Mouse (Mus musculus) limb, embryonic 10.5 days (tissue): ENCODE measurements around the gene Erich6. TPM values are rescaled to one million over a fixed set of nuclear protein-coding genes. Genes with fewer than 3 reads are reported as not detected.

ENCODE experiments used
- DNase-seq: peaks from one replicate; pipeline ENCODE4 v3.0.0-alpha.2; 2017; ENCODE audit warnings: low spot score
- H3K27ac ChIP-seq: fragments of 300-500 bp; sonication (generic); 2 replicates; pipeline ENCODE4 v1.5.1; 2016; ENCODE audit warnings: mild to moderate bottlenecking
- H3K27me3 ChIP-seq: fragments of 300-500 bp; sonication (generic); 2 replicates; pipeline ENCODE4 v1.6.1; 2016; ENCODE audit warnings: low read depth, mild to moderate bottlenecking; ENCODE audit not compliant: poor library complexity, severe bottlenecking
- H3K36me3 ChIP-seq: fragments of 300-500 bp; sonication (generic); 2 replicates; pipeline ENCODE4 v1.6.1; 2016; ENCODE audit warnings: mild to moderate bottlenecking, moderate library complexity
- H3K4me1 ChIP-seq: fragments of 300-500 bp; sonication (generic); 2 replicates; pipeline ENCODE4 v1.6.1; 2016
- H3K4me3 ChIP-seq: fragments of 300-500 bp; sonication (generic); 2 replicates; pipeline ENCODE4 v1.5.1; 2016; ENCODE audit warnings: mild to moderate bottlenecking, moderate library complexity
- H3K9me3 ChIP-seq: fragments of 300-500 bp; sonication (generic); replicated peaks from 2 replicates; pipeline ENCODE4 v1.6.1; 2016; ENCODE audit warnings: mild to moderate bottlenecking
- WGBS: fragments of 180-500 bp; shearing (Covaris S2); methylation state at CpG from one replicate; pipeline ENCODE4 v1.1.7; 2016; 5-methylcytosine and 5-hydroxymethylcytosine counted together
- polyA plus RNA-seq: library from polyadenylated mRNA; unstranded; fragments of >200 nt; fragmentation: Nextera tagmentation; extraction: Ambion mirVana; gene quantifications from 2 replicates; pipeline ENCODE4 v1.2.1, GENCODE M21; 2016

Gene Erich6
- polyA plus RNA-seq = not detected in 2 replicates

DNA sequence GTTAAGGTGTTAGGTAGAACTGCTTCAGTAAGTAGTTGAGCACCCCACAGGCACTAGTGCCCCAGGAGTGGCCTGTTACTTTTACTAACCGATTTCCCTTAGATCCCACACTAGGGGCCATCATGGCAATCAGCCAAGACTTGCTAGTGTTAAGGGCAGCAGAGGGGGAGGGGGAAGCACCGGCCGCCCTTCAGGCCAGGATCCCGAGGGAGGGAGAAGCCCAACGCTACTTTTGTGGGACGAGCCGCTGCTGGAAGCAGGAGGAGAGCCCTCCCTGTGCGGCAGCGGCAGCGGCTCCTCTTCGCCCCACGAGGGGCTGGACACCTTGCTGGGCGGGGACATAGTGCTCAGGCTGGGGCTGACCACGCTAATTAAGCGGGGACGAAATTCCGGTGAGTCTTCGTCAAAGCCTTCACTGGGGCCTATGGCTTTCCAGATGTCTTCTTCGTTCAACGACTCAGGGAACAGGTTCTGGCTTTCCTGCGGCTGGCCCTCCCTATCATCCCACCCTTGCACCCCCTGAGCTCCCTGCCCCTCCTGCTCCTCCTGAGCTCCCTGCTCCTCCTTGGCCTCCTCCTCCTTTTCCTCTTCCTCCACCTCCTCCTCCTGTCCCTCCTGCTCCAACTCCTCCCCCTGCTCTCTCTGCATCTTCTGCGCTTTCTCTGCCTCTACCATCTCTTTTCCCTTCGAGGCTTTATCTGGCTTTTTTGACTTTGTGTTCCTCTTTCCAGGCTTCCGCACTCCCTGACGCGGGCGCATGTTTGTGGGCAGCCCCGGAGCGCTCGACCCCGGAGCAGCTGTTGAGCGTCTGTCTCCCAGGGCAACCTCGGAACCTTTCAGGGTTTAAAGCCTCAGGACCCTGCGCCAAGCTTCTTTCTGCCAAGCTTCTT is at the start of gene Erich6:
Gene Erich6 (minus strand): TSS at position 802 of the 890 bp plus-strand sequence.
- Histone ChIP-seq H3K4me1 (peaks cover 13% of the 10 kb centered on the region), H3K27me3 (0 out of 2 replicates have a peak, but pooled peaks cover 4% of the 10 kb centered on the region), H3K36me3 (no peaks in the 10 kb centered on the region), H3K27ac (peak within 1 kb of the TSS; percentile 76), H3K9me3 (no peaks in the 10 kb centered on the region), H3K4me3 (peak within 1 kb of the TSS; percentile 63)
- WGBS = under 1% methylated on average over 34 of the region's 34 CpGs
- peak; percentile 70 for DNase-seq

DNA sequence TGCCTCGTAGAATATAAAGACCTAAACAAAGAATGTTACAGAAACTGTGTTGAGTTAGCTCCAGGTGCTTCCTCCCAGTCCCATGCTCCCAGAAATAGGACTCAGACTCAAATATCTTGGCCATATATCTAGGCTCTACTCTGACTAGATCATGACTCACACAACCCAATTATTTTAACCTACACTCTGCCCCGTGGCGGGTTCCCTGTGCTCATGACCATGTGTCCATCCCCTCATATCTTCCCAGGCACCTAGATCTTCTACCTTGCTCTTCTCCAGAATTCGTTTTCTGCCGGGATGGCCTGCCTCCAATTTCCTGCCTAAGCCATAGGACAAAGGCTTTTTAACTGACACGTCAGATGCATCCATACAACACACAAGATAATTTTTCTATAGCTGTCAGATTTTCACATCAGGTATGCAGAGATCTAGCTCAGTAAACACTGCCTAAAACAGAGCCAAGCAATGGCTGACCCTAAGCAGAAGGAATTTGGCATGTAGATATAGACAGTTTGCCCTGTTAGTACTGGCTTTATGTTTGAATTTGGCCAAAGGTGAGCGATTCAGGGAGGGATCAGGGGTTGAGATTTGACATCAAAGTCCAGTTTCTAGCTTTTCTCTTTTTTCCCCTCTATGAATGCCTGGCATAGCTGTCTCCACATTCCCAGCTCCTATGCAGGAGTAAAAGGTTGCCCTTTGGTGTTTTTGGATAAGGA is 49.4 kb upstream of the Erich6 start:
- H3K4me1 ChIP-seq = peaks cover 28% of the 10 kb centered on the region
- H3K36me3 ChIP-seq = no peaks in the 10 kb centered on the region
- no peaks in the 10 kb centered on the region for H3K9me3 ChIP-seq
- no peak overlapping the region for H3K27ac ChIP-seq
- WGBS = 90% methylated on average over 7 of the region's 7 CpGs
- no peak overlapping the region for H3K4me3 ChIP-seq
- no peak for DNase-seq
- no peaks in the 10 kb centered on the region; the same call in 1 of the 2 replicates for H3K27me3 ChIP-seq

DNA sequence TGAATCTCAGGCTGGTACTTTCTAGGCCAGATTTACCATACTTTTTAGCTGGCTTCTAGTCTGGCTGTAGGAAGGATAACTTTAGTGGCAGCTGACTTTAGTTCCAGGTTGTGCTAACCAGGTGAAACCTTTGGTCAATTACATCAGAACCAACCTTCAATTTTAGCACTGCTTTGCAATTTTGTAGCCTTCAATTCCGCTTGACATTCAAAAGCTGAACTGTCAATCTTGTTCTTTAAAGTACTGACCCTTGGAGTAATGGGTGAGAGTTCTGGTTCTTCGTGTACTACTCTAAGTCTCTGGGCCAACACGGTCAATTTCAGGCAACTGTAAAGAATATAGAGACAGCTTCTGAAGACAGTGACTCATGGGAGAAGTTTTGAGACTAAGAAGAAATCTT is 48.4 kb upstream of the Erich6 start:
- WGBS = 86% methylated on average over 3 of the region's 3 CpGs
- H3K27ac ChIP-seq = no peak overlapping the region
- no peak overlapping the region for H3K4me3 ChIP-seq
- H3K27me3 ChIP-seq = no peaks in the 10 kb centered on the region; the same call in 1 of the 2 replicates
- no peak for DNase-seq
- no peaks in the 10 kb centered on the region for H3K36me3 ChIP-seq
- peaks cover 21% of the 10 kb centered on the region; the same call in 1 of the 2 replicates for H3K4me1 ChIP-seq
- H3K9me3 ChIP-seq = no peaks in the 10 kb centered on the region

DNA sequence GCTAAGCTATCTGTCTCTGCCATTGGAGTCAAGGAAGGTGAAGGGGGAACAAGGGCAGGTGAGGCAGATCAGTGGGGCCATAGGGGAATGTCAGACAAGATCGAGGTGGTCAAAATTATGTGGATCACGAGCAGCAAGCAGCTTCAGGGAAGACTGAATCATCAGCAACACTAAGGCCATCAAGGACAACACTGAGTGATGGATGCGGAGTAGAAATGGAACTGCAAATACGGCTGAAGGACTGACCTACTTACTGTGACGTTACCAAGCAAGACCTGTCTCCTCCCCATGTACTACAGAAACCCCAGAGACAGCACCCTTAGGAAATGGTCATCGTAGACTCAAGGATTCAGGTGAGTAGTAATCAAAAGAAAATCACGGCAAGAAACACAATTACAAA is 46.3 kb upstream of the Erich6 start:
- H3K27me3 ChIP-seq = no peaks in the 10 kb centered on the region
- 89% methylated on average over 7 of the region's 7 CpGs for WGBS

DNA sequence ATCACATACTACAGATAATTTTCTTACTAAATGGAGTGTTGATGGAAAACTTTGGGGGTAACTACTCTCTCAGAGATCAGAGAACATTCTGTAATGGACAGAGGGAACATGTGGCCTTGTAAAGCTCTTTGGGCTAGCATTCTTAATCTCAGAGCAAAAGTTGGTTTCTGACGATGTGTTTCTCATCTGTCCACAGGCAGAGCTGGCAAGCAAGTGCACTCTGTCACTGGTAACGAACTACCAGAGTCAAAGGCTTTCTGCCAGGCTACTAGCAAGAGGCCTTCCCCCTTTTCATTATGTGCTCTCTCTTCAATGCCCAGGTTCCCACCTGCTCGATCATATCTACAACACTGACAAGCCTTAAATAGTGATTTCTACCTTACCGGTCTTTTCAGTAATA is 45.3 kb upstream of the Erich6 start:
- Histone ChIP-seq H3K9me3 (no peaks in the 10 kb centered on the region), H3K36me3 (no peaks in the 10 kb centered on the region), H3K27ac (no peak overlapping the region), H3K27me3 (no peaks in the 10 kb centered on the region), H3K4me3 (no peak overlapping the region), H3K4me1 (peaks cover 28% of the 10 kb centered on the region)
- 71% methylated on average over 4 of the region's 4 CpGs for WGBS
- DNase-seq = no peak

More for the DNA sequence above, 46.3 kb upstream of the Erich6 start:
- H3K9me3 ChIP-seq = no peaks in the 10 kb centered on the region
- H3K4me1 ChIP-seq = peaks cover 20% of the 10 kb centered on the region; the same call in 1 of the 2 replicates
- no peaks in the 10 kb centered on the region for H3K36me3 ChIP-seq
- H3K27ac ChIP-seq = no peak overlapping the region
- no peak for DNase-seq
- H3K4me3 ChIP-seq = no peak overlapping the region

DNA sequence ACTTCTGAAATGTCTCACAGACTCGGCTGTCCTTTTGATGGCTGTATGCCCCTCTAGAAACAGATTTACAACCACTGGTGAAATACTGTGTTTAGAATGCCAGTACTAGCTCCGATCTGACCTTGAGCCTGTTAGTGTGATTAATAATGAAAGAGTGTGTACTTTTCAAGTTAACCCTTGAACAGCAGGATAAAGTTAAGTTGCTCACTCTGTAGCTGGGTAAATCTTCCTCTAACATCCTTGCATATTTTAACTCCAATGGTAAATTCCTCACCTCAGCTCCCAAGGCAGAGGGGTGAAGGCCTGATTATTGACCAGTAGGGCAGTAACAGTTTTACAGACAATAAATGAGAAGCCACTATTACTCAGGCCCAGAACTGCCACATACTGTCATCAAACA is 44.8 kb upstream of the Erich6 start:
- 7% methylated on average over 2 of the region's 2 CpGs for WGBS
- H3K4me1 ChIP-seq = peaks cover 33% of the 10 kb centered on the region
- H3K9me3 ChIP-seq = no peaks in the 10 kb centered on the region
- no peak for DNase-seq
- H3K36me3 ChIP-seq = no peaks in the 10 kb centered on the region
- no peak overlapping the region for H3K27ac ChIP-seq
- no peak overlapping the region for H3K4me3 ChIP-seq
- H3K27me3 ChIP-seq = no peaks in the 10 kb centered on the region

DNA sequence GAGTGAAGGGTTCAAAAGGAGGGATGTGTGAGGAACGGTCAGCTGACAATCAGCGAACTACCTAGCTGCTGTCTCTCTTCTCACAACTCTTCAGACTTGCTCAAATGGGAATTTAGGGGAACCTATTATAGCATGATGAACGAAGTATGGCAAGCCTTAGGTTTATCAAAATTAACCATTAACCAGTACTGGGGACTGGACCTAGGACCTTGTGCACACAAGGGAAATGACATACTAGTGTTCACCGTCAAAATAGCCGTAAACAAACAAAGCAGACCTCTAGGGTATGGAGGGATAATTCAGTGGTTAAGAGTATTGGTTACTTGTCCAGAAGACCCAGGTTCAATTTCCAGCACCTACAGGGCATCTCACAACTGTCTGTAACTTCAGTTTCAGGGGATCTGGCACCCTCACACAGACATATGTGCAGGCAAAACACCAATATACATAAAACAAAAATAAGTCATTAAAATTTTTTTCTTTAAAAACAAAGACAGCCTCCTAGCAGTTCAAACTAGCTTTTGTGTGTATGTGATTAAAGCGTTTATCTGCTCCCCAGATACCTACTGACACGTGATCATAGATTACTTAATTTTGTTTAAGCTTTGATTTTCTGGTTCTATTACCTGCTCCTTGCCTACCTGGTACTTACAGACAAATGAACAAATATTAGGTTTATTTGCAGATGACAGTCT is 44.1 kb upstream of the Erich6 start:
- WGBS = 81% methylated on average over 7 of the region's 7 CpGs

DNA sequence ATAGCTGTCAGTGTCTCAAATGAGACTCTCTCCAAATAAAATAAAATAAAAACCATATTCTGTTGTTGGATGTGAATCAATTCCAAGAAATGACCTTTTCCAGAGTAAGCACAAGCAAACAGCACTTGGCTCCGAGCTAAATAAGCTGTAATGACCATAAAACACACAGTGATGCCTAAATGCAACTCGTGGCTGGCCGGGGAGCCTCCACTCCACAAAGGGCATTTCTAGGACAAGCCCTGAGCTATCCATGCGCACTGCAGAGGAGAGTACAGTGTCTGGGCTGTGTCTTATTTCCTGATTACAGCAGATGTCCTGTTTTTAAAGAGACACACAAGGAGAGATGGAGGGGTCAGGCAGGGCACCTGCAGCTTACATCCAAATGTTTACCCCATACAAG is 43.0 kb upstream of the Erich6 start:
- Histone ChIP-seq H3K9me3 (no peaks in the 10 kb centered on the region), H3K4me1 (peaks cover 33% of the 10 kb centered on the region), H3K4me3 (no peak overlapping the region), H3K27me3 (no peaks in the 10 kb centered on the region), H3K27ac (no peak overlapping the region), H3K36me3 (peaks cover 3% of the 10 kb centered on the region; the same call in 1 of the 2 replicates)
- 34% methylated on average over 4 of the region's 4 CpGs for WGBS
- no peak for DNase-seq

More for the DNA sequence above, 44.1 kb upstream of the Erich6 start:
- Histone ChIP-seq H3K27ac (no peak overlapping the region), H3K36me3 (peaks cover 1% of the 10 kb centered on the region; the same call in 1 of the 2 replicates), H3K27me3 (no peaks in the 10 kb centered on the region), H3K4me3 (no peak overlapping the region), H3K4me1 (peaks cover 33% of the 10 kb centered on the region), H3K9me3 (no peaks in the 10 kb centered on the region)
- no peak for DNase-seq

DNA sequence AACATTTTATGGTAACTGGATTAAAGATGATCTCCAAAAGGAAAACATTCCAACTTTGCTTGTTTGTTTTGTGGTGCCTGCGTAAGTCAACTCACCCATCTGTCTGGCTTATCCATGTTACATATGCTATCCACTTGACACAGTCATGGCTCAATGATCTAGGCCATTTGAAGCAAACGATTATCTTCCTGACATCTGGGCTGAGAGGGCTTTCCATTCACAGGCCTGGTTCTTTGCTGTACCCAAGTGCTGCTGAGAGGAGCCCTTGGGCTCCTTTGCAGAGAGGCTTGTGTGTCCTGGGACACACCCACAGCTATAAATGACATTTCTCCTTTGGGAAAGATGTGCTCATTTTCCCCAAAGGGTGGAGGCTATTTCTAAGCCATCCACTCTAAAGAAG is 41.9 kb upstream of the Erich6 start:
- Histone ChIP-seq H3K36me3 (peaks cover 3% of the 10 kb centered on the region; the same call in 1 of the 2 replicates), H3K4me3 (no peak overlapping the region), H3K27ac (no peak overlapping the region), H3K27me3 (no peaks in the 10 kb centered on the region), H3K9me3 (no peaks in the 10 kb centered on the region), H3K4me1 (peaks cover 33% of the 10 kb centered on the region)
- DNase-seq = no peak
- WGBS = 54% methylated on average over 2 of the region's 2 CpGs

DNA sequence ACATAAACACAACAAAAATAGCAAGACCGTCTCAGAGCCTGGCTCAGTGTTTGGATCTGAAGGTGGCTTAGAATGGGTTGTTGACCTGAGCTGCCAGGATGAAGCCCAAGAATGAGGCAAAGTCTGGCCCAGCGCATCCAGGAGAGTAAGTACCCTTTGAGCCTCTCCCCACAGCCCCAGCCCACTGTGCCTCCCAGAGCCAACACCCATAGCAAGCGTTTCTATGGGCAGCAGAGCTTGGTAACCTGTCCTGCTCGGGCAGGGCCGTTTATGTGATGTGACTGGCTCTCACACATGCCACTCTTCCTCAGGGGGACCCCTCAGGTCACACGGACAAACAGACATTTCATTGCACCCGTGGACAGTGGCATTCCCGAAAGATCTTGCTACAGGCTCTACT is 41.4 kb upstream of the Erich6 start:
- no peaks in the 10 kb centered on the region for H3K27me3 ChIP-seq
- peaks cover 33% of the 10 kb centered on the region for H3K4me1 ChIP-seq
- no peak for DNase-seq
- H3K4me3 ChIP-seq = no peak overlapping the region
- peaks cover 3% of the 10 kb centered on the region; the same call in 1 of the 2 replicates for H3K36me3 ChIP-seq
- WGBS = 62% methylated on average over 8 of the region's 8 CpGs
- no peak overlapping the region for H3K27ac ChIP-seq
- no peaks in the 10 kb centered on the region for H3K9me3 ChIP-seq

DNA sequence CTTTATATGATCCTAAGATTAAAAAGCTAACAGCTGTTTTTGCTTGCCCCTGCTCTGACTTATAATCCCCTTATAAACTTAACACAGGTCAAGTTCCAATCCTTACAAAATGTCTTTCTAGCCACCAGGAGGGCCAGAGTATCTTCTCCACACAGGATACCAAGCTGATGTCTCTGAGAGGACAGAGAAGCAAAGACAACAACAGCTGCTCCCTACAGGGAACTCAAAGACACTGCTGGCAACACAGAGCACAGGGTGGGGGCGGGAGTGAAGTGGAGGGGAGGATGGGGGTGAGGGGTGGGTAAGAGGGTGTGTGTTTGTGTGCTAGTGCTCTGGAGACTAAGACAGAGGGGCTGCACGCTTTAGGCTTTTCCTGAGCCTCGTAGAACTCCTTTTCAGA is 40.6 kb upstream of the Erich6 start:
- DNase-seq = no peak
- Histone ChIP-seq H3K36me3 (peaks cover 3% of the 10 kb centered on the region; the same call in 1 of the 2 replicates), H3K4me3 (no peak overlapping the region), H3K4me1 (peaks cover 33% of the 10 kb centered on the region), H3K27me3 (no peaks in the 10 kb centered on the region), H3K27ac (no peak overlapping the region), H3K9me3 (no peaks in the 10 kb centered on the region)
- WGBS = 46% methylated on average over 3 of the region's 3 CpGs

DNA sequence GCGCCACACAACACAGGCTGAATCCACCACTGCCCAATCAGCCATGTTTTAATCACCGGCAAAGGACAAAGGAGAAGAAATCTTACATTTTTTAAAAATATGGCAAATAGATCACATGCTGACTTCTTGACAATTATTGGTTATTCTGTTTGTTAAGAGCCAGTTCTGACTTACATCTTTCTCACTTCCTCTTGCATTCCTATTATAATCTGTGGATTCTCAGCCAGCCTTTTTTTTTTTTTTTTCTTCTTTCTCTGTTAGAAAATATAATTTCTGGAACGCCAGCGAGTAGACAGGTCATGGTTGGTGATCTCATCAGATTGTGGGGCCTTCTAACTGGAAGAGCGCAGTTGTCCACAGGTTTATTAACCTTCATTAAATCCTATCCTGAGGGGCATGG is 36.3 kb upstream of the Erich6 start:
- H3K36me3 ChIP-seq = peaks cover 3% of the 10 kb centered on the region; the same call in 1 of the 2 replicates
- no peak for DNase-seq
- no peaks in the 10 kb centered on the region for H3K27me3 ChIP-seq
- no peaks in the 10 kb centered on the region for H3K9me3 ChIP-seq
- no peak overlapping the region for H3K4me3 ChIP-seq
- WGBS = 94% methylated on average over 5 of the region's 5 CpGs
- H3K4me1 ChIP-seq = peaks cover 15% of the 10 kb centered on the region
- no peak overlapping the region for H3K27ac ChIP-seq
